Mouse (Mus musculus) midbrain, embryonic 14.5 days (tissue): ENCODE results near the gene Cap2. TPM values are rescaled to one million over a fixed set of nuclear protein-coding genes. Genes with fewer than 3 reads are reported as not detected.

Experiments used
- ATAC-seq: fragments of 200-750 bp; cut with Nextera tagmentation; 2 replicates; pipeline ENCODE4 v1.8.0; 2017; ENCODE audit warnings: moderate number of reproducible peaks, moderate library complexity; ENCODE audit not compliant: low FRiP score, low TSS enrichment
- DNase-seq: peaks from one replicate; pipeline ENCODE4 v3.0.0-alpha.2; 2015
- H3K27ac ChIP-seq: fragments of 300-500 bp; sonication (generic); replicated peaks from 2 replicates; pipeline ENCODE4 v1.5.1; 2014; ENCODE audit warnings: mild to moderate bottlenecking, low read depth, low read length, moderate library complexity
- H3K27me3 ChIP-seq: fragments of 300-500 bp; sonication (generic); 2 replicates; pipeline ENCODE4 v1.6.1; 2014; ENCODE audit warnings: low read length, control low read depth, mixed read lengths; ENCODE audit not compliant: control insufficient read depth, insufficient read depth
- H3K36me3 ChIP-seq: fragments of 300-500 bp; sonication (generic); 2 replicates; pipeline ENCODE4 v1.6.1; 2014; ENCODE audit warnings: low read length, control low read depth; ENCODE audit not compliant: control insufficient read depth, insufficient read depth
- H3K4me1 ChIP-seq: fragments of 300-500 bp; sonication (generic); 2 replicates; pipeline ENCODE4 v1.6.1; 2014; ENCODE audit warnings: mild to moderate bottlenecking, antibody characterized with exemption, low read length, control low read depth; ENCODE audit not compliant: control insufficient read depth, insufficient read depth
- H3K4me2 ChIP-seq: fragments of 300-500 bp; sonication (generic); 2 replicates; pipeline ENCODE4 v1.6.1; 2014; ENCODE audit warnings: mild to moderate bottlenecking, low read length, moderate library complexity
- H3K4me3 ChIP-seq: fragments of 300-500 bp; sonication (generic); replicated peaks from 2 replicates; pipeline ENCODE4 v1.5.1; 2014; ENCODE audit warnings: low read depth, low read length
- H3K9ac ChIP-seq: fragments of 300-500 bp; sonication (generic); replicated peaks from 2 replicates; pipeline ENCODE4 v1.6.1; 2014; ENCODE audit warnings: mild to moderate bottlenecking, low read length, moderate library complexity
- H3K9me3 ChIP-seq: fragments of 300-500 bp; sonication (generic); 2 replicates; pipeline ENCODE4 v1.6.1; 2016; ENCODE audit warnings: low read length, control low read depth, mixed read lengths; ENCODE audit not compliant: control insufficient read depth
- WGBS: fragments of 180-500 bp; shearing (Covaris S2); extraction: QIAGEN DNeasy Blood & Tissue Kit; methylation state at CpG from one replicate; pipeline ENCODE4 v1.1.7; 2014; 5-methylcytosine and 5-hydroxymethylcytosine counted together
- polyA plus RNA-seq: library from polyadenylated mRNA; unstranded; fragments of >200 nt; fragmentation: Nextera tagmentation; extraction: Ambion mirVana; gene quantifications from 2 replicates; pipeline ENCODE4 v1.2.1, GENCODE M21; 2014

Gene Cap2
- polyA plus RNA-seq, 1 experiment from 2014 or later, result 6.6 TPM

DNA sequence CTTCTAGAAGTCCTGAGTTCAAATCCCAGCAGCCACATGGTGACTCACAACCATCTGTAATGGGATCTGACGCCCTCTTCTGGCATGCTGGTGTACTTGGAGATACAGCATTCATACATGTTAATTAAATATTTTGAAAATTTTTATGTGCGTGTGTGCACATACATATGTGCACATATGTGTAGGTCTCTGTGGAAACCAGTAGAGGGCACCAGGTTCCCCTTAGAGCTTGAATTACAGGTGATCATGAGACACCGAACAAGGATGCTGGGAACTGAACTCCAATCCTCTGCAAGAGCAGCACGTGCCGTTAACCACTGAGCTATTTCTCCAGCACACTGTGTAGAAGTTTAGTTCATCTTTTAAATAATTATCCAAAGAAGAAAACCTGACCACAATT, 157.6 kb downstream of the Cap2 start:
- no peak for ATAC-seq
- H3K27ac ChIP-seq, result no peak overlapping the region
- H3K27me3 ChIP-seq, result no peaks in the 10 kb centered on the region
- H3K4me2 ChIP-seq, result no peak overlapping the region
- no peaks in the 10 kb centered on the region for H3K9me3 ChIP-seq
- no peaks in the 10 kb centered on the region for H3K4me1 ChIP-seq
- WGBS, result 91% methylated on average over 5 of the region's 5 CpGs
- H3K36me3 ChIP-seq, result no peaks in the 10 kb centered on the region
- H3K9ac ChIP-seq, result no peak overlapping the region
- DNase-seq, result no peak
- no peak overlapping the region for H3K4me3 ChIP-seq

GRCm38 (mm10) chr13:46663461-46663964, 161.9 kb downstream of the Cap2 start:
- H3K9me3 ChIP-seq, result no peaks in the 10 kb centered on the region
- no peak overlapping the region for H3K27ac ChIP-seq
- H3K27me3 ChIP-seq, result no peaks in the 10 kb centered on the region
- H3K4me2 ChIP-seq, result no peak overlapping the region
- ATAC-seq, result no peak
- H3K4me3 ChIP-seq, result no peak overlapping the region
- H3K9ac ChIP-seq, result no peak overlapping the region
- peak; percentile 85 for DNase-seq
- WGBS, result 30% methylated on average over 4 of the region's 4 CpGs
- peaks cover 2% of the 10 kb centered on the region; the same call in 1 of the 2 replicates for H3K4me1 ChIP-seq
- no peaks in the 10 kb centered on the region for H3K36me3 ChIP-seq

GRCm38 (mm10) chr13:46669048-46669619, 167.5 kb downstream of the Cap2 start, which contains the start of gene Fam8a1:
TSS of gene Fam8a1 (plus strand) at chr13:46669522.
- peaks cover 16% of the 10 kb centered on the region; the same call in 1 of the 2 replicates for H3K4me1 ChIP-seq
- WGBS, result under 1% methylated on average over 41 of the region's 46 CpGs

DNA sequence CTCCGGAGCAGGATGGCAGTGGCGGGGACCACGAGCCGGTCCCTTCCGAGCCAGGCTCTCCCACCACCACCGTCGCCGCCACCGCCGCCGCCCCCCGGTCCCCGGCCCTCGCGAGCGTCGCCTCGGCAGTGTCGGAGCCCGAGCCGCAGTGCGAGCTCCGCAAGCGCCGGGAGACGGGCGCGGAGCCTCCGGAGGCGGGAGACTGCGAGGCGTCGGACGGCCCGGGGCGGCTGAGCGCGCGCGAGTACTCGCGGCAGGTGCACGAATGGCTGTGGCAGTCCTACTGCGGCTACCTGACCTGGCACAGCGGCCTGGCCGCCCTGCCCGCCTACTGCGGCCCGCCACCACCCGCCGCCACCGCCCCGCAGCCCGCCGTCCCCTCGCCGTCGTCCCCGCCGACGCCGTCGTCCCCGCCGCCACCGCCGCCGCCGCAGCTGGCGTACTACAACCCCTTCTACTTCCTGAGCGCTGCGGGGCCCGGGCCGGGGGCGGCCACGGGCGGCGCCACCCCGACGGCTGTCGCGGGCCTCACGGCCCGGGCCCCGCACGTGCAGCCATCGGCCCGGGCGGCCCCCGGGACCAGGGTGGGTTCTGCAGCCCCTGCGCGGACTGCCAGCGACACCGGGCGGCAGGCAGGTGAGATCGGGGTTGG, 168.1 kb downstream of the Cap2 start:
- no peaks in the 10 kb centered on the region for H3K9me3 ChIP-seq
- H3K27ac ChIP-seq, result peak overlapping the region; percentile 87
- peaks cover 32% of the 10 kb centered on the region for H3K36me3 ChIP-seq
- peak; percentile 64 for DNase-seq
- H3K4me1 ChIP-seq, result peaks cover 16% of the 10 kb centered on the region; the same call in 1 of the 2 replicates
- WGBS, result under 1% methylated on average over 94 of the region's 96 CpGs
- H3K4me3 ChIP-seq, result peak overlapping the region; percentile 96
- peak overlapping the region; percentile 75 for H3K4me2 ChIP-seq
- no peaks in the 10 kb centered on the region for H3K27me3 ChIP-seq
- ATAC-seq, result peak; percentile 73
- peak overlapping the region; percentile 85 for H3K9ac ChIP-seq

More at GRCm38 (mm10) chr13:46669048-46669619, 167.5 kb downstream of the Cap2 start, which contains the start of gene Fam8a1:
- H3K9me3 ChIP-seq, result no peaks in the 10 kb centered on the region
- DNase-seq (peak; percentile 95), ATAC-seq (peak; percentile 94)
- H3K4me2 ChIP-seq, result peak within 1 kb of the TSS; percentile 75
- peak within 1 kb of the TSS; percentile 87 for H3K27ac ChIP-seq
- H3K27me3 ChIP-seq, result no peaks in the 10 kb centered on the region
- peak within 1 kb of the TSS; percentile 85 for H3K9ac ChIP-seq
- peak within 1 kb of the TSS; percentile 96 for H3K4me3 ChIP-seq
- H3K36me3 ChIP-seq, result peaks cover 26% of the 10 kb centered on the region

GRCm38 (mm10) chr13:46670514-46670913, 168.9 kb downstream of the Cap2 start:
- peak overlapping the region; percentile 85 for H3K9ac ChIP-seq
- H3K27me3 ChIP-seq, result no peaks in the 10 kb centered on the region
- 66% methylated on average over 9 of the region's 9 CpGs for whole genome bisulfite sequencing
- DNase-seq (no peak), ATAC-seq (no peak)
- H3K4me2 ChIP-seq, result peak overlapping the region; percentile 75
- H3K4me3 ChIP-seq, result peak overlapping the region; percentile 96
- H3K9me3 ChIP-seq, result no peaks in the 10 kb centered on the region
- peaks cover 39% of the 10 kb centered on the region for H3K36me3 ChIP-seq
- H3K4me1 ChIP-seq, result peaks cover 16% of the 10 kb centered on the region; the same call in 1 of the 2 replicates
- H3K27ac ChIP-seq, result no peak overlapping the region

- DNase-seq (no peak), ATAC-seq (no peak)
- Histone ChIP-seq H3K9me3 (no peaks in the 10 kb centered on the region), H3K27me3 (no peaks in the 10 kb centered on the region), H3K4me3 (no peak overlapping the region), H3K4me1 (peaks cover 9% of the 10 kb centered on the region; the same call in 1 of the 2 replicates), H3K4me2 (no peak overlapping the region), H3K27ac (no peak overlapping the region), H3K9ac (no peak overlapping the region), H3K36me3 (peaks cover 53% of the 10 kb centered on the region)
- WGBS, result 85% methylated on average over 2 of the region's 2 CpGs
Observed at GRCm38 (mm10) chr13:46674601-46675000, 173.0 kb downstream of the Cap2 start.

- Histone ChIP-seq H3K9me3 (no peaks in the 10 kb centered on the region), H3K4me2 (no peak overlapping the region), H3K27me3 (no peaks in the 10 kb centered on the region), H3K36me3 (peaks cover 62% of the 10 kb centered on the region), H3K4me3 (no peak overlapping the region), H3K4me1 (no peaks in the 10 kb centered on the region), H3K9ac (no peak overlapping the region), H3K27ac (no peak overlapping the region)
- DNase-seq, result no peak
- ATAC-seq, result no peak
- whole genome bisulfite sequencing, result 92% methylated on average over 4 of the region's 4 CpGs
Observed at GRCm38 (mm10) chr13:46677721-46678120, 176.1 kb downstream of the Cap2 start.

GRCm38 (mm10) chr13:46682921-46683320, 181.3 kb downstream of the Cap2 start:
- H3K4me3 ChIP-seq, result no peak overlapping the region
- H3K36me3 ChIP-seq, result peaks cover 74% of the 10 kb centered on the region
- H3K27ac ChIP-seq, result no peak overlapping the region
- ATAC-seq, result no peak
- H3K9ac ChIP-seq, result no peak overlapping the region
- H3K9me3 ChIP-seq, result no peaks in the 10 kb centered on the region
- H3K4me2 ChIP-seq, result no peak overlapping the region
- no peaks in the 10 kb centered on the region for H3K27me3 ChIP-seq
- H3K4me1 ChIP-seq, result no peaks in the 10 kb centered on the region
- no peak for DNase-seq
- WGBS, result 89% methylated on average over 2 of the region's 2 CpGs
